Mouse (Mus musculus): ENCODE results near the gene Gm20388.
A peak's percentile ranks its signal among the peaks of the same experiment; 100 is the strongest.

Gene Gm20388

DNA sequence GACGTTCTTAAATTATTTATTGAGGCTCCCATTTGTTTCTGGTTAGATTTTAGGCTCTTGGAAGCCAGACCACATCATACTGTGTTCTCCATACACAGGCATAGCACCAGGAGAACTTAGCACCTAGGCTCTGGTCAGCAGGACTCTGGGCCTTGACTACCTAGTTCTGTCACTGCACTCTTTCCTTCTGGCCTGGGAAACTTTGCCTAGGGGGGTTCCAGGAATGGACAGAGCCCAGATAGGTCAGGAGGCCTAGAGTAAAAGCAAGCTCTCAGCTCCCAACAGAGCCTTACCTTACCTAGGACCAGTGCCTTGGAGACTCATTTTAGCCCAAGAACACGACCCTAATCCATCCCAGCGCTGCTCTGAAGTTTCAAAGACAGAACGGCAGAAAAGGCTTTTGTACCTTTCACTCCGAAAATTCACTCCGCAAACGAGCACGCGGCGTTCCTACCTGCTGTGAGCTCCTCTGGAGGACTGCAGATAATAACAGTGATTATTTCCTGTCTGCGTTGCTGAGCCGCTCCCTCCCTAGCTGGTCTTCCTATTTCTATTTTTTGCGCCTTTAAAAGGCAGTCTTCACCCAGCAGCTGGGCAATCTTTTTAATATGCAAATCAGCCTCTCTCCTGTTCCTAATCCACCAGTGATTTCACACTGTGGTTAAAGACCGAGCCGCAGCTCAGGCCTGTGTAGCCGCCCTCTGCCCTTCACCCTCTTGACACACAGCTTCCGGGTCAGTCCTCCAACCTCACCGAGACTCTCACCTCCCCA is 3843.1 kb downstream of the Gm20388 start:
- no peak for DNase-seq (ENCODE audit: low spot score in 2 of 2)

DNA sequence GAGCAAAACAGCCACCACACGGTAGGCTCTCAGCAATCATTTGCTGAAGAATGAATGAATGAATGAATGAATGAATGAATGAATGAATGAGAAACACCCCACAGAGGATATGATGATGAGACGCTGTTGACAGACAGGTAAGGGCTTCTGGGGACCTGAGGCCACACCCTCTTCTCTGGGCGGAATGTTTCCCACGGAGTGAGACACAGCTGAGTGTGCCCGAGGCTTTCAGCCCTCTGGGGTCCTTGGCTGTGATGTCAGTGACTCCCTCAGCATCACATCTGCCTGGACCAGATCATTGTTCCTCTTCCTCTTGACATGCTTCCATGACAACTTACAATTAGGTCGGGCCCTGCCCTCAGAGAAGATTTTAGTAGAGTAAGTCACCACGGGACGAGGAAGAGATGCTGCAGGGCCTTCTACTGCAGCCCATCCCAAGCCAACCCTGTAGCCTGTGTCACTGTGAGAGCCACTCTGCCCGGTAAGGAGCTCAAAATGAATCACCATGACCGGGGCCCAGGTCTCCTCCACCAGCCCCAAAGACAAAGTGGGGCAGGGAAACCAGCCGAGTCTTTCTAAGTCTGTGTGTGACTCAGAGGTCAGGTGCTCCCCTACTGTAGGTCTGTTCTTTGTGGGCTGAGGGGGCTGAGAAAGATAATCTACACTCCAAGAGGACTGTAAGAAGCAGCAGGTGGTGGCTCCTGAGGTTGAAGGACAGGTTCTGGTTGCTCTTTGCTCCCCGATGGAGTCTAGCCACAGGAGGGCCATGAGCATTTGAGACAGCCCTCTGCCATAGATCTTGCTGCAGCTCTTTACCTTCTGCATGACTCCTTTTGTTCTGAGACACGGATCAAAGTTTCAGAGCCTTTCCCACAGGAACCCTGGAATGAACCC is 3844.1 kb downstream of the Gm20388 start:
- DNase-seq (ENCODE audit: low spot score in 2 of 2) = no peak

DNA sequence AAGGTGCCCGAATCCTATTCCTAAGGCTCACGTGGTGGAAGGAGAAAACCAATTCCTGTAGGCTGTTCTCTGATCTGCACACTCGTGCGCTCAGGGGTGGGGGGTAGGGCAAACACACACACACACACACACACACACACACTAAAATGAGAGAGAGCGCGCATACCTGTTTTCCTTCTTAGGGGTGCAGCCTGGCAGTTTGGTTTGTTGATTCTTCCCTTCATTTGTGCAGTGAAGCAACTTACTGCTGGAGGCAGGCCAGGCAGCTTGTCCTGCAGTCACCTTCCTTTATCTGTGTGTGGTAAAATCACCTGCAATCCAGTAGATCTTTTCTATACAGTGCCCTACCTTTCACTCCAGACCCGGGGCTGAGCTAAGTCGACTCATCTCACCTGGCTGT is 3846.3 kb downstream of the Gm20388 start:
- no peak for DNase-seq (ENCODE audit: low spot score in 2 of 2)

DNA sequence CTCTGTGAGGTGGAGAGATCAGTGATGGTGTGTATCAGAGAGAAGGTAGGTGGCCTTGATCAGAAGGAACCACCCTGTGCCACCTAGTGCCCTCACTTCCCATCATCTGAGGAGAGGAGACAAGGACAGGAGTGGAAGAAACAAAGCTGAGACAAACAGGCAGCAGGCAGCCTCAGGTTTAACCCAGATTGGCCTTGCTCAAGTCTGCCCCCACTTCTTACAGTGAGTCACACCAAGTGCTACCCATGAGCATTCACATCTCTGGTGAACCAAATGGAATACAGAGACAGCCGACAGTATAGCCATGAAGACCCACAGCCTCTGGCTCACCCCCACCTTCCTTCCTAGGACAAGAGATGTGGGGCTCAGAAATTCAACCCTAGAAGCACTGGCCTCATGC is 3848.3 kb downstream of the Gm20388 start:
- no peak for DNase-seq (ENCODE audit: low spot score in 2 of 2)

DNA sequence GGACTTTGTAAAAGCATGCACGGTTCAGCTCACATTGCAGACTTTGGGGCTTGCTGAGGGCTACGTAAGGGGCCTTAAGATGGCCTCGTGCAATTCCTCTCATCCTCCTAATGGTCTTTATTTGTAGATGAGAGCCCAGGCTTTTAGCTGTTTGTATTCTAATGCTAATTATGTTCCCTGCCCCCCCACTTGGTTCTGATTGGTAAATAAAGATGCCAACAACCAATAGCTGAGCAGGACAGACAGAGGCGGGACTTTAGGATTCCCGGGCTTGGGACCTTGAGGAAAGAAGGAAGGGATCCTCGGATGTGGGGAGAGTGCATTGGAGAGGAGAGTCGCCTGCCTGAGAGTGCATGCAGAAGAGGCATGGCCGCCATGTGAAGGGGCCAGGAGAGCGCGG is 3849.3 kb downstream of the Gm20388 start:
- DNase-seq (ENCODE audit: low spot score in 2 of 2) = no peak

DNA sequence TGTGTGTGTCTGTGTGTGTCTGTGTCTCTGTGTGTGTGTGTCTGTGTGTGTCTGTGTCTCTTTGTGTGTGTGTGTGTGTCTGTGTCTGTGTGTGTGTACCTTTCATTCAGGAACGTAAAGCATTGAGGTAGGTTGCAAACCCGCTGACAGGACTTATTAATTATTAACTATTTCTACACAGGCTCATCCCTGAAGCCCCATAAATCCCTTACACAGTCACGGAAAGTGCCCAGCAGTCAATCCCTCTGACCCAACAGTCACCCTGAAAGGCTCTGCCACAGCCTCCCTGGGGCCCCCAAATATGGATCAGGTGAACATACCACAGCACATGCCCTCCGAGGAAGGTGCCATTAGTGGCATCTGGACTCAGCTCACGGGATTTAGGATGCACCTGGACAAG is 3849.9 kb downstream of the Gm20388 start:
- DNase-seq (ENCODE audit: low spot score in 2 of 2) = no peak

GRCm38 (mm10) chr8:123761266-123761882 is 3850.7 kb downstream of the Gm20388 start:
- DNase-seq (ENCODE audit: low spot score in 2 of 2) = no peak

GRCm38 (mm10) chr8:123761883-123762270 is 3851.2 kb downstream of the Gm20388 start:
- no peak for DNase-seq (ENCODE audit: low spot score in 2 of 2)

GRCm38 (mm10) chr8:123763355-123763754 is 3852.7 kb downstream of the Gm20388 start:
- DNase-seq (ENCODE audit: low spot score in 2 of 2) = no peak

GRCm38 (mm10) chr8:123764671-123765070 is 3854.0 kb downstream of the Gm20388 start:
- DNase-seq (ENCODE audit: low spot score in 2 of 2) = no peak

DNA sequence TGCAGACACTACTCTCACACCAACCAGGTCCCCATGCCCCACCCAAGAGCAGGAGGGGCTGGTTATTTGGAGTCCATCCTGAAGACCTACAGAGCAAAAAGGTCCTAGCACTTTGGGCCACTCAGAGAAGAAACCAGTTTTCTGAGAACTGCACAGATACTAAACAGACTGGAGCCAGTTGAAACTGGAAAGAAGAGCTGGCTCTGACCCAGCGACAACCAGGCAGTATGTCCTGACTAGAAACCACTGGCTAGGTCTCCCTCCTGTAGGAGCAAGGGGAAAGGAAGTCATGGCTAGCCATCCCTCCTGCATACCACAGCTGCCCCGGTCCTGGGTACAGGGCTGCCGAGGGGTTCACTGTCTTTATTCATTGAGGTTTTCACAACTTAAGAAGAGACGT is 3855.9 kb downstream of the Gm20388 start:
- DNase-seq (ENCODE audit: low spot score in 2 of 2) = no peak

GRCm38 (mm10) chr8:123767874-123768273 is 3857.2 kb downstream of the Gm20388 start:
- DNase-seq (ENCODE audit: low spot score in 2 of 2) = no peak

DNA sequence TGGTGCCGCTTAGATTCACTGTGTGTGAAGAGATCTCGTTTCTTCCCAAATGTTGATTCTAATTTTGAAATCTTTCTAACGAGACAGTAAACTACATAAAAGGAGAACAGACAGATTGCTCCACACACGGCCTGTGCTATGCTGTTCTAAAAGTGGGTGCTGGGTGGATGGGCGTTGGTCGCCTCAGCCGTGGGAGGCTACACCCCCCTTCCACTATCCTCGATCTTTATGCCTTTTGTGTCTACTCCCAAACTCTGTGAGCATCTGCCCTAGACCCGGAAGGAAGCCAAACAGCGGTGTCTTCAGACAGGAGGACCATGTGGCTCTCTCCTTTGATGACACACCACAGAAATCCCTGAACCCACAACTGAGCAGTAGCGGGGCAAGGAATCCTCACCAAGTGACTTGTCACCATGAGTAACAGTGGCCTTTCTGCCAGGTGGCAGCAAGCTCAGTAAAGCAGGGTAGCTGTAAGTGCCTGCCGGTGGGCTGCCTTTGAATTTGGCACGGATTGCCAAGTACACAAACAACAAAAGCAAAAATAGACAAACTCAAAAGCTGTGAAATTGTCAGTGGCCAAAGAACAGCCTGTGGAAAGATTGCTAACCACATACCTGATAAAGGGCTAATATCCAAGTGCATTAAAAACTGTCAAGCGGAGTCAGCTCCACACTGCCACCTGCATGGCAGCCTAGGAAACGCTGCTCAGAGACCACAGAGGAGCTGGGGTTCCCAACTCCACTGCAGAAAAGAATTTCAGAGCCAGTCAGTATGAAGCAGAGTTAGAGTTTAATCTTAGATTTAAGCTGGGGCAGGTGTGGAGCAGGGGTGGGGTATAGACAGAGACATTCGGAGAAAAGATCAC is 3858.1 kb downstream of the Gm20388 start:
- DNase-seq (ENCODE audit: low spot score in 2 of 2) = peak in 1 of 2 experiments; percentile 53

DNA sequence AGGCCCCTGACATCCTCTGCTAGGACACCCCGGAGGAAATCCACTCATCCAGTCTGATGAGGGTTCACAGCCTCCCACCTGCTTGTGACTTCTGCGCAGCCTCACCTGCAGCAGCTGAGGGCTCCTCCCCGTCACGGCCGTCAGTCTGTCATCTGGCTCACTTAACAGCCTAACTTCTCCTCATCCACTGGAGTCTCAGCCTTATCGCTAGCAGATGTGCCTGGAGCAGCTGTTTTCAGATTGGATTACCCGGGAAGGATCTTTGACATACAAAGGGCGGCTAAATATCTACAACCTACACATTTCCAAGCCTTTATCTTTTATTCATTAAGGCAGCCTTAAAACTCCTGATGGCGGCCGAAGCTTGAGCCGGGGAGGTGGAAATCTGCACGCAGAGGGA is 3862.8 kb downstream of the Gm20388 start:
- no peak for DNase-seq (ENCODE audit: low spot score in 2 of 2)

- DNase-seq (ENCODE audit: low spot score in 2 of 2) = no peak
Observed at GRCm38 (mm10) chr8:123774491-123774890, 3863.8 kb downstream of the Gm20388 start.

DNA sequence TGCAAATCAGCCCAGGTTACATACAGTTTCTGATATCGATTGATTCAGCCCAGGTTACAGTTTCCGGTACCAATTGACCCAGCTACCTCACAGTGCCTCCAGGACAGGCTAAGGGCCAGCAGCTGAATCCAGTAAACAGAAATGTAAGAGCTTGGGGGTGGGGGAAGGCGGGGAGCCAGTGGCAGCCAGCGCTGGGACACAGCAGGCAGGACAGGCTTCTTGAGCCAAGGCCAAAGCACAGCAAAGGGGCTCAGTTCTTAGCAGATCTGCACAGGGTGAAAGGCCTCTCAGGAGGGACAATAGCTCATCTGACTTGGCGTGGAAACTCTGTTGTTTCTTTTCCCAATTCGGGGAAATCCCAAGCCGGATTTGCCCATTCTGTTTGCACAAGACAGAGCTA is 3866.7 kb downstream of the Gm20388 start:
- DNase-seq (ENCODE audit: low spot score in 2 of 2) = no peak

- DNase-seq (ENCODE audit: low spot score in 2 of 2) = no peak
Observed at GRCm38 (mm10) chr8:123780471-123780870, 3869.8 kb downstream of the Gm20388 start.

DNA sequence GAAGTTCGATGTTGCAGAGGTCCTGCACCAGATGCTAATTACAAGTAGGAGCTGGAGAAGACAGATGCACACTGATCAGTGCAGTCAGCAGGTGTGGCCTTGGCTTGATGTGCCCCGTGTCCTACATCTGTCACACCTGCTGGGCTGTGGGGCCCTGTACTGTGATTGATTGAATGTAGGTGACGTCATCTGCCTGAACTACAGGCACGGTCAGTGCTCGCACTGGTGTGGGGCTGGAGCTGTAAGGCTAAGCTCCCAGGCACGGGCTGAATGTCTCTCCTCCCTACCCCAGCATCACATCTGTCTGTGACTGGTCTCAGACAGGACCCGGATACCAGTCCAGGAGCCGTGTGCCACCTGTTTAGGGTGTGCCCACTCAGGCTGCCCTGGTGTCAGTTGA is 3870.6 kb downstream of the Gm20388 start:
- no peak for DNase-seq (ENCODE audit: low spot score in 2 of 2)

GRCm38 (mm10) chr8:123783525-123784249 is 3873.0 kb downstream of the Gm20388 start:
- peak; percentile 69 to 72 for DNase-seq (ENCODE audit: low spot score in 2 of 2)

- DNase-seq (ENCODE audit: low spot score in 2 of 2) = no peak
Observed at GRCm38 (mm10) chr8:123786166-123786565, 3875.5 kb downstream of the Gm20388 start.

GRCm38 (mm10) chr8:123786644-123787043 is 3876.0 kb downstream of the Gm20388 start:
- DNase-seq (ENCODE audit: low spot score in 2 of 2) = no peak

Measured in frontal cortex, postnatal 25 days (tissue).